Mouse (Mus musculus) CH12.LX (cell line): ENCODE results near the gene Gys2. TPM values are rescaled to one million over a fixed set of nuclear protein-coding genes. Genes with fewer than 3 reads are reported as not detected.
A peak's percentile ranks its signal among the peaks of the same experiment; 100 is the strongest.
"Not testable (repeated sequence)": the region's sequence is repeated elsewhere in the genome, so short reads cannot be mapped to it uniquely, and the experiment has no call there.

Experiments
- DNase-seq: peaks from one replicate; pipeline ENCODE4 v3.0.0-alpha.2; 2013; ENCODE audit errors: extremely low read depth
- H3K27ac ChIP-seq: 2 replicates; pipeline ENCODE4 v1.5.1; 2012; ENCODE audit warnings: low read depth, mild to moderate bottlenecking, control low read depth, moderate library complexity; ENCODE audit not compliant: insufficient read depth
- H3K27me3 ChIP-seq: replicated peaks from 2 replicates; pipeline ENCODE3; 2012; ENCODE audit warnings: inconsistent platforms
- H3K36me3 ChIP-seq, 2 experiments: replicated peaks in 1 of 2; 2 replicates each; pipeline versions ENCODE3 to v1.6.1; 2012; ENCODE audit warnings: inconsistent platforms in 1 of 2, low read length in 1 of 2, mild to moderate bottlenecking in 1 of 2, mixed read lengths in 1 of 2, moderate library complexity in 1 of 2; ENCODE audit not compliant: control insufficient read depth in 1 of 2, insufficient read depth in 1 of 2
- H3K4me1 ChIP-seq, 2 experiments: 2 replicates each; pipeline ENCODE4 v1.6.1; 2012; ENCODE audit warnings: inconsistent platforms in 1 of 2, moderate library complexity in 1 of 2; ENCODE audit not compliant: insufficient read depth in 2 of 2, control insufficient read depth in 1 of 2
- H3K4me2 ChIP-seq: 2 replicates; pipeline ENCODE4 v1.6.1; 2012; ENCODE audit warnings: low read depth, mild to moderate bottlenecking, control low read depth; ENCODE audit not compliant: poor library complexity, insufficient read depth, severe bottlenecking
- H3K4me3 ChIP-seq, 3 experiments: fragments of 150-350 bp in 1 of 3; sonication (generic) in 1 of 3; replicated peaks in 1 of 3; 2 replicates each; pipeline versions ENCODE3 to v1.5.1; 2011 to 2012; ENCODE audit warnings: low read depth in 2 of 3, low read length in 2 of 3, mild to moderate bottlenecking in 2 of 3, moderate library complexity in 2 of 3, control low read depth in 1 of 3, improper control_type of control experiment in 1 of 3, inconsistent platforms in 1 of 3, mixed read lengths in 1 of 3; ENCODE audit not compliant: poor library complexity in 1 of 3
- H3K79me2 ChIP-seq: replicated peaks from 2 replicates; pipeline ENCODE4 v1.6.1; 2012; ENCODE audit warnings: mild to moderate bottlenecking, moderate library complexity; ENCODE audit not compliant: control insufficient read depth, poor library complexity, insufficient read depth, severe bottlenecking; ENCODE audit errors: extremely low read depth
- H3K9ac ChIP-seq: 2 replicates; pipeline ENCODE4 v1.6.1; 2012; ENCODE audit warnings: low read depth, mild to moderate bottlenecking, control low read depth, moderate library complexity; ENCODE audit not compliant: insufficient read depth
- H3K9me3 ChIP-seq: replicated peaks from 2 replicates; pipeline ENCODE3; 2012; ENCODE audit warnings: low read length, inconsistent platforms, mixed read lengths
- BHLHE40 ChIP-seq: IDR thresholded peaks from 2 replicates; pipeline ENCODE4 v1.6.1; 2011; ENCODE audit warnings: mild to moderate bottlenecking, low read depth, low read length, improper control_type of control experiment
- CTCF ChIP-seq, 2 experiments: IDR thresholded peaks in 1 of 2; conservative IDR thresholded peaks in 1 of 2; 2 replicates each; pipeline ENCODE4 v1.5.1; 2011 to 2012; ENCODE audit warnings: low read depth in 2 of 2, low read length in 2 of 2, improper control_type of control experiment in 1 of 2, inconsistent platforms in 1 of 2, mild to moderate bottlenecking in 1 of 2, moderate library complexity in 1 of 2
- E2F4 ChIP-seq: IDR thresholded peaks from 2 replicates; pipeline ENCODE4 v1.6.1; 2011; ENCODE audit warnings: low read depth, low read length, improper control_type of control experiment; ENCODE audit not compliant: insufficient replicate concordance
- ELF1 ChIP-seq: IDR thresholded peaks from 2 replicates; pipeline ENCODE4 v1.6.1; 2014; ENCODE audit warnings: low read depth, mild to moderate bottlenecking, inconsistent platforms, low read length, improper control_type of control experiment
- EP300 ChIP-seq: IDR thresholded peaks from 2 replicates; pipeline ENCODE4 v1.6.1; 2011; ENCODE audit warnings: low read length, improper control_type of control experiment
- JUN ChIP-seq: IDR thresholded peaks from 2 replicates; pipeline ENCODE4 v1.6.1; 2011; ENCODE audit warnings: low read depth, mild to moderate bottlenecking, low read length, improper control_type of control experiment, moderate library complexity; ENCODE audit not compliant: insufficient read depth
- MAX ChIP-seq: IDR thresholded peaks from 2 replicates; pipeline ENCODE4 v1.6.1; 2011; ENCODE audit warnings: low read length, improper control_type of control experiment
- MEF2A ChIP-seq: IDR thresholded peaks from 2 replicates; pipeline ENCODE4 v1.6.1; 2014; ENCODE audit warnings: low read depth, mild to moderate bottlenecking, inconsistent platforms, low read length, improper control_type of control experiment, borderline replicate concordance
- MXI1 ChIP-seq: IDR thresholded peaks from 2 replicates; pipeline ENCODE4 v1.6.1; 2011; ENCODE audit warnings: mild to moderate bottlenecking, low read depth, low read length, improper control_type of control experiment
- NELFE ChIP-seq: IDR thresholded peaks from 2 replicates; pipeline ENCODE4 v1.6.1; 2011; ENCODE audit warnings: low read depth, low read length, improper control_type of control experiment
- NRF1 ChIP-seq: IDR thresholded peaks from 2 replicates; pipeline ENCODE4 v1.6.1; 2014; ENCODE audit warnings: low read depth, mild to moderate bottlenecking, inconsistent platforms, low read length, improper control_type of control experiment, moderate library complexity
- PAX5 ChIP-seq: IDR thresholded peaks from 2 replicates; pipeline ENCODE4 v1.6.1; 2012; ENCODE audit warnings: low read length, inconsistent platforms, mixed read lengths
- POLR2A ChIP-seq: IDR thresholded peaks from 2 replicates; pipeline ENCODE4 v1.6.1; 2011; ENCODE audit warnings: low read depth, mild to moderate bottlenecking, improper control_type of control experiment, low read length
- POLR2AphosphoS2 ChIP-seq: IDR thresholded peaks from 2 replicates; pipeline ENCODE4 v1.6.1; 2011; ENCODE audit warnings: low read depth, low read length, improper control_type of control experiment
- RAD21 ChIP-seq: IDR thresholded peaks from 2 replicates; pipeline ENCODE4 v1.6.1; 2011; ENCODE audit warnings: low read depth, mild to moderate bottlenecking, low read length, improper control_type of control experiment, moderate library complexity
- SMC3 ChIP-seq: IDR thresholded peaks from 2 replicates; pipeline ENCODE4 v1.6.1; 2011; ENCODE audit warnings: low read depth, low read length, improper control_type of control experiment
- UBTF ChIP-seq: IDR thresholded peaks from 2 replicates; pipeline ENCODE4 v1.6.1; 2012; ENCODE audit warnings: low read depth, mild to moderate bottlenecking, inconsistent platforms, low read length, improper control_type of control experiment, moderate library complexity
- USF1 ChIP-seq: IDR thresholded peaks from 2 replicates; pipeline ENCODE4 v1.6.1; 2014; ENCODE audit warnings: low read depth, mild to moderate bottlenecking, inconsistent platforms, low read length, improper control_type of control experiment
- ZC3H11A ChIP-seq: IDR thresholded peaks from 2 replicates; pipeline ENCODE4 v1.6.1; 2012; ENCODE audit warnings: low read depth, mild to moderate bottlenecking, inconsistent platforms, low read length, improper control_type of control experiment
- ZNF384 ChIP-seq: IDR thresholded peaks from 2 replicates; pipeline ENCODE4 v1.6.1; 2012; ENCODE audit warnings: low read depth, low read length, improper control_type of control experiment, inconsistent platforms
- dilution Hi-C: fragments of 300-500 bp; cut with MboI; formaldehyde crosslinking; loops from 2 replicates; pipeline ENCODE4 v1.14.3; 2020; ENCODE audit warnings: low sequenced_read_pairs; ENCODE audit not compliant: extremely low pct_unique_long_range_greater_than_20kb, extremely low pct_ligation_motif_present
- in situ Hi-C: fragments of 300-500 bp; cut with MboI; formaldehyde crosslinking; loops from 3 replicates; pipeline ENCODE4 v1.14.3; 2019; ENCODE audit warnings: low sequenced_read_pairs, low pct_ligation_motif_present, low pct_unique_long_range_greater_than_20kb, mixed read lengths
- polyA plus RNA-seq: library from polyadenylated mRNA; unstranded; fragments of >175 nt; gene quantifications from 2 replicates; pipeline ENCODE4 v1.2.1, GENCODE M21; 2012; ENCODE audit warnings: low read depth; ENCODE audit not compliant: insufficient read length
- total RNA-seq, 2 experiments: library from RNA; depleted of rRNA; stranded (reverse); fragments of 300-350 nt in 1 of 2; fragments of >200 nt in 1 of 2; gene quantifications; 2 replicates each; pipeline ENCODE4 v1.2.3; 2012 to 2014

The Gys2 gene
- total and polyA plus RNA-seq, 3 experiments, result not detected

DNA sequence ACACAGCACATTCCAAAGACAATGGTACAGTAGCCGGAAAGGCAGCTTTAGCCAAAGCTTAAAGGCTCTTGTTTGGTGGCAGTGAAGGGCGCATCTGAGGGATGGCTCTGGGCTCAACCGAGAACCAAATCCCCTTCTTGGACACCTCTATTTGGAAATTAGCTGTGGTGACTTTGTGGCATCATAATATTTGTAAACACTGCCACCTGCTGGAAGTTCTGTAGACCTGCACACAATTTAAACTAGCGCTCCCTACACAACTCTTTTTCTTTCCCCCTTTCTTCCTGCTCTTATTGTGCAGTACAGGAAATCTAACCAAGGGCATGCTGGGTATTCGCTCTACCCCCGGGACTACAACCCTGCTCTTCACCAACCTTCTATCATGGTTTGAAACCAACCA, 46.2 kb upstream of the Gys2 start:
- H3K27ac ChIP-seq, result no peak overlapping the region
- no peaks in the 10 kb centered on the region for H3K36me3 ChIP-seq
- no peak overlapping the region for H3K9ac ChIP-seq
- dilution Hi-C loops (no loop called here), in situ Hi-C loops (loop anchor here (25.0 kb wide), 2 partner anchors 182 to 1032 kb away; partner anchors contain the start of gene Pyroxd1)
- DNase-seq, result peak; percentile 58
- no peaks in the 10 kb centered on the region for H3K27me3 ChIP-seq
- H3K4me2 ChIP-seq, result 0 out of 2 replicates have a peak overlapping the region, but pooled peaks have one; percentile 8
- no peaks in the 10 kb centered on the region for H3K9me3 ChIP-seq
- H3K4me1 ChIP-seq, result peaks cover 8 to 12% of the 10 kb centered on the region in 2 experiments; a peak in 3 of 4 replicates
- no peaks in the 10 kb centered on the region for H3K79me2 ChIP-seq
- no peak overlapping the region for H3K4me3 ChIP-seq
- TF ChIP-seq ZC3H11A (peak; percentile 38; the same call in 1 of the 2 replicates), MEF2A (no peak), SMC3 (peak; percentile 71), RAD21 (peak; percentile 87), ELF1 (no peak), NELFE (no peak), CTCF (conservative IDR thresholded peaks at IDR 0.05 in 1 of 2, IDR thresholded peaks at IDR 0.05 in 1 of 2; ENCODE audit: low read depth in 2 of 2, low read length in 2 of 2) (peak; percentile 55 to 81)

DNA sequence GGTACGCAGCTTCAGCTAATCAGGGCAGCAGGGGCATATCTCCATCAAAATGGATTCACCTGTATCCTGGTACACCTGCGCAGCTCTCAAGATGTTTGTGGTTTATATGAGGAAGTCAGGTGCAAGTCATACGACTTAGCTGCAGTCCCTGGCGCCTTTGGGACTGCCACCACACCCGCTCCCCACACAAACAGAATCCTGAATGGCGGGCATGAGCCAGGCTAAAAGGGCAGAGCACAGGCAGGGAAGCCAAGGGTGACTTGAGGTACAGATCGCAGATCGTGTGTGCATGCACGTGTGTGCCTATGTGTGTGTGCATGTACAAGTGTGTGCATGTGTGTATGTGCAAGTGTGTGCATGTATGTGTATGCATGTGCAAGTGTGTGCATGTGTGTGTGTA, 42.5 kb upstream of the Gys2 start:
- H3K9me3 ChIP-seq, DNase-seq, H3K4me2 ChIP-seq, H3K9ac ChIP-seq, dilution Hi-C loops, H3K36me3 ChIP-seq, H3K79me2 ChIP-seq, H3K27me3 ChIP-seq, H3K27ac ChIP-seq: not testable (repeated sequence)
- in situ Hi-C loops, result loop anchor here (25.0 kb wide), 2 partner anchors 178 to 1028 kb away; partner anchors contain the start of gene Pyroxd1
- Histone ChIP-seq H3K4me3 (peak overlapping the region in 1 of 3 experiments; percentile 8), H3K4me1 (peaks cover 5 to 24% of the 10 kb centered on the region in 2 experiments; a peak in 3 of 4 replicates)

DNA sequence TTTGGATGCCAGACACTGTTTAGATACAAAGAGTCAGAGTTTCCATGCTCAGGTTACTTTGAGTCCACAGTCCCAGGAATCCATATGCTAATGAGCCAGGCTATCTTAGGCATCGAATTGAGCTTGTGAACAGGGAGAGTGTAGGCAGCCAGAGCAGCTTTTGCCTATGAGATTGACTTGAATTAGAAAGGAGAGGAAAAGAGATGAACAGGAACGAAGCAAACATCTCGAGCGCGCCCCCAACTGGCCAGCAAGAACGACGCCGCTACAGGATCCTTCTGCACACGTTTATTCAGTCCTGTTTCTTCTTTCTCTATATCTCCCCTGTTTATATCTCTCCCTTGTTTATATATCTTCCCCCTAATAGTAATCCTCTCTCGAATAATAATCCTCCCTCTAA, 42.0 kb upstream of the Gys2 start:
- H3K27me3 ChIP-seq, result no peaks in the 10 kb centered on the region
- TF ChIP-seq EP300, result 0 out of 2 replicates have a peak, but pooled peaks have one; percentile 12
- no peak for TF ChIP-seq E2F4
- TF ChIP-seq JUN, result 0 out of 2 replicates have a peak, but pooled peaks have one; percentile 15
- peak; percentile 31 for TF ChIP-seq SMC3
- TF ChIP-seq PAX5, result no peak
- TF ChIP-seq MXI1, result no peak
- no peak for TF ChIP-seq POLR2AphosphoS2
- no peak for TF ChIP-seq NRF1
- peak in 1 of 2 experiments; percentile 48; a peak in 2 of 4 replicates for TF ChIP-seq CTCF (conservative IDR thresholded peaks at IDR 0.05 in 1 of 2, IDR thresholded peaks at IDR 0.05 in 1 of 2; ENCODE audit: low read depth in 2 of 2, low read length in 2 of 2)
- TF ChIP-seq RAD21, result peak; percentile 31
- TF ChIP-seq ZNF384, result no peak
- TF ChIP-seq USF1, result no peak
- TF ChIP-seq BHLHE40, result no peak
- TF ChIP-seq UBTF, result no peak
- no peak for TF ChIP-seq POLR2A
- TF ChIP-seq MAX, result no peak
- TF ChIP-seq, all 38 proteins: peak for 5
- Histone ChIP-seq H3K27ac (no peak overlapping the region), H3K9ac (no peak overlapping the region), H3K36me3 (no peaks in the 10 kb centered on the region), H3K9me3 (no peaks in the 10 kb centered on the region), H3K79me2 (no peaks in the 10 kb centered on the region), H3K4me2 (no peak overlapping the region), H3K4me3 (no peak overlapping the region), H3K4me1 (peaks cover 5 to 24% of the 10 kb centered on the region in 2 experiments; a peak in 3 of 4 replicates)
- dilution Hi-C loops (no loop called here), in situ Hi-C loops (loop anchor here (25.0 kb wide), 2 partner anchors 178 to 1028 kb away; partner anchors contain the start of gene Pyroxd1)
- peak; percentile 38 for DNase-seq
